Mouse (Mus musculus) heart, postnatal 0 days (tissue): ENCODE results near the gene Olfr666.

Source experiments
- CTCF ChIP-seq: IDR thresholded peaks from 2 replicates; pipeline ENCODE4 v1.5.1; 2016; ENCODE audit warnings: antibody characterized with exemption, control low read depth, low read depth
- EP300 ChIP-seq: IDR thresholded peaks from 2 replicates; pipeline ENCODE4 v1.6.1; 2016; ENCODE audit warnings: antibody characterized with exemption, low read depth

- TF ChIP-seq CTCF (no peak), EP300 (no peak)
Measured at GRCm38 (mm10) chr7:104895852-104896251, at the start of gene Olfr666.
